In the genomic region with DNA sequence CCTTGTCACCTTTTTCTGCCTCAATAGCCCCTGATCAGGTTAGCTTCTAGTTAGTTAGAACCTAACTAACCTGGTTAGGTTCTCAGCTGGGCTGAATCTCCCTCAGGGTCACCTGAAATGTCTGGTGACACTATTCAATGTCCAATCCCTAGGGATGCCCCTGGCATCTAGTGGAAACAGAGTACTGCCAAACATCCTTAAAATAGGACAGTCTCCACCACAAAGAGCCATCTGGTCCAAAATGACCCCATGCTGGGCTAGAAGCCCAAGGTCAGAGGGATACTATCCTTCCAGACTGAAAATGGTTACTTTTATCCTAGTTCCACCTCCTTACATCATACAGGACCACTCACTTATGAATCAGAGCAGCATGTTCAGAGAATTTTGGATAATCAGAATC, we compare ENCODE assay signal across 21 mouse cellular contexts.
A peak's percentile ranks its signal among the peaks of the same experiment; 100 is the strongest.
DNase-seq lines count a peak whose midpoint lies in the region; ATAC-seq lines count a peak whose summit lies in the region.
"Had no signal": no experiment of that assay in that cellular context is flagged by ENCODE, and none has a peak within 500 bp of the region (broad histone marks: within the 10 kb centered on the region; RNA-seq: fewer than 3 reads in every experiment).

No protein-coding gene starts in this region.

- no peak for ATAC-seq in cerebellum, adult (ENCODE audit: insufficient number of reproducible peaks, low FRiP score, low TSS enrichment)
- ATAC-seq: forebrain, embryonic 16.5 days; intestine, postnatal 0 days; midbrain, embryonic 15.5 days; Patski had no signal

- peak; percentile 44 for DNase-seq in cerebellum, adult 11 months
- peak; percentile 60 for DNase-seq in cerebellum, adult 11-12 months
- DNase-seq in cerebellum, adult 9-10 months = peak; percentile 74
- DNase-seq in cerebellum, postnatal 36 days = peak; percentile 61 to 75
- no peak for DNase-seq in left cerebral cortex, adult 18-20 months (ENCODE audit: low spot score in 2 of 2)
- no peak for DNase-seq in kidney, postnatal 14 days
- DNase-seq: adrenal gland, postnatal 14 days; gastrocnemius, adult 2 months; gastrocnemius, postnatal 36 days; heart, adult 18-20 months; heart, postnatal 36 days; kidney, postnatal 25 days; lung, adult 2 months; lung, postnatal 10 days; retina, postnatal 1 day; right cerebral cortex, postnatal 14 days had no signal

Comparison
In these comparisons a context has a peak if more than half of its experiments do, and no peak if none do; other contexts are left out.
1. DNase-seq: peak in cerebellum, adult 11 months (single experiment), cerebellum, adult 11-12 months (single experiment), cerebellum, adult 9-10 months (single experiment) and cerebellum, postnatal 36 days (2 of 2); none in left cerebral cortex, adult 18-20 months (0 of 2) and kidney, postnatal 14 days (single experiment).